Mouse (Mus musculus) ovary, postnatal 10 days (tissue): ENCODE results near the gene Hspg2.
A peak's percentile ranks its signal among the peaks of the same experiment; 100 is the strongest.
"Not testable (repeated sequence)": the region's sequence is repeated elsewhere in the genome, so short reads cannot be mapped to it uniquely, and the experiment has no call there.

Experiments
- DNase-seq: peaks from one replicate; pipeline ENCODE4 v3.0.0; 2022; ENCODE audit warnings: low spot score

Hspg2 gene

DNA sequence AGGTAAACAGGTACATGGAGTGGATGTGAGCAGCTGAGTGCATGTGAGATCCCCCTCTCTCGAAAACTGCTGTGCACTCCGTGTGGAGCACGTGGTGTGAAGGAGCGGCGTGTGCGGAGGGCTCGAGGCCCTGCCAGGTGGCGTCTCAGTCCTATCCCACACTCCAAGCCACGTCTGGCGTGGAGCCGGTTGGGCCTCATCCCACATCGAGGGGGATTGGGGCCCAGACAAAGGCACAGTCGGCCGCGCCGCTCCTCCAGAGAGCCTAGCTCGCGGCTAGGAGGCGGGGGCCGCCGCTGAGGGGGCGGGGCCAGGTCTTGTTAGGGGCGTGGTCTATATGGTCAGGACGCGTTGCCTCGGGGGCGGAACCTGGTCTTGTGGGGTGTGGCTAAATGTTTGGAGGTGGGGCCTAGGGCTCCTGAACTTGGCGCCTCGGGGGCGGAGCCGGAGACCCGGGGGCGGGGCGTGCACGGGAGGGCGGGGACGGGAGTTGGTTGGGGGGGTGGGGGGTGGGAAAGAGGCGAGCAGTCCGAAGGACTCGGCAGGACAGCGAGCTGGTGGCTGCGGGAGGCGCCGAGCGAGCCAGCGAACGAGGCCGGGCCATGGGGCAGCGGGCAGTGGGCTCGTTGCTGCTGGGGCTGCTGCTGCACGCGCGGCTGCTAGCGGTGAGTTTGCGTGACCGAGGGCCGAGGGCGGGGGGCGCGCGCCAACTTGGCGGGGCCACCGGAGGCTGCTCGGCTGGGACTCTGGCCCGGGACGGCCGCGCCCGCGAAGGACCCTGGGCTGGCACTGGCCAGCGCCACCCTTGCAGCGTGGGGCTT lies at the start of gene Hspg2:
Gene Hspg2 (plus strand): TSS at position 510 of the 821 bp plus-strand sequence.
- DNase-seq: peak; percentile 96

DNA sequence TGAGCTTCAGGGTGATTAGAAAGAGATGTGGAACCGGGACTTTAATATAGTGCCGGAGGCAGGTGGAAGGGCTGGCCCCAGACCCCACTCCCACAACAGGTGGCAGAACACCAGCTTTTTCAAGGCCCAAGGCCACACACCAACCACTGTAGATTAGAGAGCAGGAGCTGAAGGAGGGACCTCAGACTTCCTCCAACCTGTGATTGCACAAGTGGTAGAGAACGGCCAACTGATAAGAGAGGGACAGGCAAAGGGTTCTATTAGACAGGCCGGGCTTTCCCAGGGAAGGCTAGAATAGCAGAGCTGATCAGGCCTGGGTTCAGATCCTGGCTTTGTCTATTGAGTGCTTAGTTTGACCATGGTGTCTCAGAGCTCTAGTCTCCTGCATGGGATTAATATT lies 38.1 kb upstream of the Hspg2 start, which contains the start of gene Cela3b:
Gene Cela3b (minus strand): TSS at position 39 of the 400 bp plus-strand sequence.
- DNase-seq: no peak

DNA sequence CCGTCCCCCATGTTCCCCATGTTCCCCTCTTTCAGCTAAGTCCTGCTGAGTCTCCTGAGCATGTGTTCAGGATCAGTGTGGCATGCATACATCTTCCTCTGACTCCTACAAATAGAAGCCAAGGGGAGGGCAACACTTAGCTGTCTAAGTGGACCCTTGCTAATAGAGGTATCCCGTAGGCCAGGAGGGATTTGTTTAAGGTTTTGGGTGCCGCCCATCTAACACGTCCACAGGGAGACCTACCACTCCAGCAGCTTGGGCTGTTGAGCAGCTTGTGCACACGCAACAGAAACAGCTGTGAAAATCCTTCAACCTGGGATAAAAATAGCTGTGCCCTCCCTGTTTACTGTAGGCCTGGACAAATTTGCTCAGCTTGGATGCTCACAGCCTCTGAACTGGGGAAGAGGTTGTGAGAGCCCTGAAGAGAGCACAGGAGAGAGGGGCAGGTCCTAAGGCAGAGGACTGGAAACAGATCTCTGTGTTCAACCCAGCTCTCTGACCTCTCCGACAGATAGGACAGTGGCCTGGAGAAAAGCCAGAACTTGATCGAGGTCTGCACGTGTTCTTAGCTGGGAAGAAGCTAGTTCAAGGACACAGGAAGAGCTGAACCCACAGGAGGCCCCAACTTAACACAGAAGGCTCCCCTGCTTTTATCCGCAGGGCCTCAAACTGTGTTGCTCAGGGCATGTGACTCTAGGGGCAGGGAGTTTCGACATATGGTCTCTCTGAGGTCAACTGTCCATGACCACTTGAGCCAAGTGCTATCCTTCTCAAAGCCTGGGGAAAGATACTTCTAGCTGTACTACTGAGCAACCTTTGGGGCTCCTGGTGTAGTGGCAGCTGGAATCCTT lies 35.6 kb upstream of the Hspg2 start:
- not testable (repeated sequence) for DNase-seq

DNA sequence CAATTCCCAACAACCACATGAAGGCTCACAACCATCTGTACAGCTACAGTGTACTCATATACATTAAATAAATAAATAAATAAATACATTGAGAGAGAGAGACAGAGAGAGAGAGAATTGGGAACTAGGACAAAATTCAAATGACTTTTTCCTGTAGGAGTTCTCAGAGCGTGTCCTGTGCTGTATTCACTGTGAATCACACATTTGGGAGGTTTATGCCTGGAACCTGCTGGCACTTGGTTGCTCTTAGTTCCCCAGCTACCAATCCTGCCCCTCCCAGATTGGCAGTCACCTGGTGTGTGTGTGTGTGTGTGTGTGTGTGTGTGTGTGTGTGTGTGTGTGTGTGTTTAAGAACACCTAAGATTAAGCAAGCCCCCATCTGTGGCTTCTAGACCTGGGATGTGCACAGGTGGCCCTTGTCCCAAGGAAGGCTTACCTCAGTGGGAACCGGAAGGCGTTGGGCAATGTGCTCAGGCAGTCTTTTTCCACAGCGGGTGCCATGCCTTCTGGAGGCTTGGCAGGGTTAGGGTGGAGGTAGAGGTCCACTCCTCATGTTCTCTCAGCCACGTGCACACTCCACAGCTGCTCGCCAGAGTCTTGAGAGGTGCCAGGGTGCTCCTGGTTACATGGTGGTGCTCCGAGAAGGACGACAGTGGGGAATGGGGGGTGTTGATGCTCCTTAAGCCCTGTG lies 31.4 kb upstream of the Hspg2 start:
- no peak for DNase-seq

DNA sequence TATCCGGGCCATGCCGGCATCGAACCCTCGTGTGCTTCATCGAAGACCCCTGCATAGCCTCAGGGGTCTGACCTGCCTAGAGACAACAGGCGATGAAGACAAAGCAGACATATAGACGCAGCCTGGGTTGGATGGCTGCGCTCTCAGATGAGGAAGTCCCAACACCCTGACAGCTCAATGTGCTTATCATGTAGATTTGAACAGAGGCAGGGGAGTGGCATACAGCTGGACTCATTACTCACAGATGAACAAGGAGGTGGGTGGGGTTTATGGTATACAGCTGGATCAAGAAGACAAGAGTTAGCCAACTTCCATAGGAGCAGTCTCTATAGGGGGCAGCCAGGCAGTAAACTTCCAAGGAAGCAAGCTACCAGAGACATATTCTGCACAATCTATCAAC lies 29.7 kb upstream of the Hspg2 start:
- no peak for DNase-seq

DNA sequence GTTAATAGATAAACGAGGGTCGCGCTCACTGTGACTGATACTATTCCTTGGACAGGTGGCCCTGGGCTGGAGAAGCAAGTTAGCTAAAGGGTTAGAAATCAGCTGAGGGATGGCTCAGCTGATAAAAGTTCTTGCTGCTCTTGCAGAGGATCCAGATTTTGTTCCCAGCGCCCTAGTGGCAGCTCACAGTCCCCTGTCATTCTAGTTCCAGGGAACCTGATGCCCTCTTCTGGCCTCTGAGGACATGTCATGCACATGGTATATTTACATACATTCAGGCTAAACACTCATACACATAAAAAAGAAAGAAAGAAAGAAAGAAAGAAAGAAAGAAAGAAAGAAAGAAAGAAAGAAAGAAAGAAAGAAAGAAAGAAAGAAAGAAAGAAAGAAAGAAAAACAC lies 27.2 kb upstream of the Hspg2 start:
- DNase-seq: no peak

DNA sequence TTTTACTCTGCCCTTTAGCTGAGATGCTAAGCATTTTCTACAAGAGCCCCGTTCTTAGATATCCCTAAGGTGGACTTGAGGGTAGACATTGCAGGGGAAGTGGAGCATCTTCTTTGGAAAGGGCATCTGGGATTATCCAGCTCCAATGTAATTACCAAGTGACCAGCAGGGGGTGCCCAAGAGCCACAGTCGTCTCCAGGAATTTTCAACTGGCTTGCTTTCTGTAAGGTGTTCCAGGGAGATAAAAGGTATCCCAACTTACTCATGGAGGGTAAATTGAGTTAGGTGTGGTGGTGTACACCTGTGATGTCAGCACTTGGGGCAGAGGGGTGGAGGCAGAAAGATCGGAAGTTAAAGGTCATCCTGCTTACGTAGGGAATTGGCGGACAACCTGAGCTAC lies 24.9 kb upstream of the Hspg2 start:
- peak; percentile 72 for DNase-seq

DNA sequence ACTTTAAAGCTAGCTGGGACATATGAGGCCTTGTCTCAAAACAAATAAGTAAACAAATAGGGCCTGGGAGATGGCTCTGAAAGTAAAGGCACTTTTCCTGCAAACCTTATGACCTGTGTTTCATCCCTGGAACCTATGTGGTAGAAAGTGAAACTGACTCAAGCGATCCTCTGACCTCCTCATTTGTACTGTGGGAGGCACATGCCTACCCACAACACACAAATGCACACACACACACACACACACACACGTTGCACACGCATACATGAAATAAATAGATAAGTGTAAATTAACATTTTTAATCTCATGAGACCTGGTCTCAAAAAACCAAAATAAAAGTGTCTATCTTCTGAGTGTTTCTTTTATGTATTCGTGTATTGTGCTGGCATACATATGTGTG lies 22.7 kb upstream of the Hspg2 start:
- no peak for DNase-seq

DNA sequence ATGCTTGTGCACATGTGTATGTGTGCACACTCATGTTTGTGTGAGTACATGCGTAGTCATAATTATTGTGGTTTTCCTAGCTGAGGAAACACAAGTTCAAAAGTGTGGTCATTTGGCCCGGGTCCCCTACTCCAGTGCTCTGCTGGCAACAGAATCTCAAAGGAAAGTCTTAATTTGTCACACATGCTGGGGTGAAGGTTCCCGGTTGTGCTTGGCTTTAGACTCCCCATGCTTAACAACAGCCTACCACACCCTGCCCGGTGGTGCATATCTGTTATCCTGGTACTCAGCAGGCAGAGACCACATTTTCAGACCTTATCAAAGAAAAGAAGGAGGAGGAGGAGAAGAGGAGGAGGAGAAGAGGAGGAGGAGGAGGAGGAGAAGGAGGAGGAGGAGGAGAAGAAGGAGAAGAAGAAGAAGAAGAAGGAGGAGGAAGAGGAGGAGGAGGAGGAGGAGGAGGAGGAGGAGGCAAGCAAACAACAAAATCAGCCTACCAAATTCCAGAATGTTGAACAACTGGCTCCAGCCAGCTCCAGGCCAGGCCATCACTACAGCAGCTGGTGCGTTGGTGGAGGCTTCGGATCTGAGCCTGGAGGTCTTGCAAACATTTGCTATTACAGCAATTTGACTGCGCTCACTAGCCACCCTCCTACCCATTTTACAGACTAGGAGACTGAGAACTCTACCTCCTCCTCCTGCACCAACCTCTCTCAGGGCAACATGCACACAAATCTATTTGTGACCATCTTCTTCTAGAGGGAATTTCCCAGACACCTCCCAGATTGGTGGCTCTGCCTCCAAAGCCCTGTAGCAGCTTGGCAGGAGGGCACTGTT lies 21.0 kb upstream of the Hspg2 start:
- DNase-seq: no peak

DNA sequence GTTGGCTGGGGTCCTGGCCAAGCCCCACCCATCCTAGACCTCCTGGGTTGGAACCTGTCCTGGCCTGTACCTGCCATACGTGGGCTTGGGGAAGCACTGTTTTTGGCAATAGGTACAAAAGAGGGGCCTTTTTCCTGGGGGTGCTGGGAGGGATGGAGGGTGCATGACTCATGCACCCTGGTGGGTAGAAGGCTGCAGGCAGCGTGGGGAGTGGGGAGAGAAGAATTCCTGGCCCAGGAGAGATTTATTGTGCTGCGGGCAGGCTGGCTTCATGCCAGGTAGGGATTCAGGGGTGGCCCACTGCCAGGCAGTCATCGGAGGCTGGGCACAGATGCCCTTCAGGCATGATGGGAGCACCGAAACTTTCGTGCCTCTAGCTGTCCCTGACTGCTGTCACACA lies 20.4 kb upstream of the Hspg2 start:
- DNase-seq: no peak

DNA sequence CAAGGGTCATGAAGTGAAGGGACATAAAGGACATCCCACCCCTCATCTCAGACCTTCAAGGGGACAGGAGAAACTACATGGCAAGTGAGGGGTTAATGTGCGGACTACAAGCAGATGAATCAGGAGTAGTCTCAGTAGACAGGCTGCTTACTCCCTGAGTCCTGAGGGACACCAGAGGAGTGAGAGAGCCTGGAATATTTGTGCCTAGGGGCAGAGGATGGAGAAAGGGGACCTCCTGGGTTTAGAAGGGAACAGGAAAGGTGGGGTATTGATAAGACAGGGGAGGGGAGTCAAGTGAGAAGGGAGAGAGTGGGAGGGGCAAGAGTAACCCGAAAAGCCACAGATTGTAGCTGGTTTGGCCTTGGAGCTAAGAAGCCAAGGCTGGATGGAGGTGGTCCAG lies 19.9 kb upstream of the Hspg2 start:
- no peak for DNase-seq

DNA sequence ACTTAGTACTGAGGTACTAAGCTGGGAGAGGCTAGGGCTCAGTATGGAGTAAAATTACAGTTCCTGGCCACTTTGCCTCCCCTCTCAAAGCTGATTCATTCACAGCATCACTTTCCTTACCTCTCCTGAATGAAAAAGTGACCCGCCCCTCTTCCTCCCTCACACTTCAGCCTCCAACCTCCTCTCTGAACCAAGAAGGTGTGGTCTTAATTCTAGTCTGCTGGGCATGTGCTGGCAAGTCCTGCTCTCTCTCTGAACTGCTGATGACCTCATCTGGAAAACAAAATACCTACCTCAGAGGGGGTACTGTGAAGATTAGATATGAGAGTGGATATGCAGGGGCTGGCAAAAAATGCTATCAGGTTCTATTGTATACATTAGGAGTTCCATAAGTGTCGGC lies 19.4 kb upstream of the Hspg2 start:
- DNase-seq: no peak

DNA sequence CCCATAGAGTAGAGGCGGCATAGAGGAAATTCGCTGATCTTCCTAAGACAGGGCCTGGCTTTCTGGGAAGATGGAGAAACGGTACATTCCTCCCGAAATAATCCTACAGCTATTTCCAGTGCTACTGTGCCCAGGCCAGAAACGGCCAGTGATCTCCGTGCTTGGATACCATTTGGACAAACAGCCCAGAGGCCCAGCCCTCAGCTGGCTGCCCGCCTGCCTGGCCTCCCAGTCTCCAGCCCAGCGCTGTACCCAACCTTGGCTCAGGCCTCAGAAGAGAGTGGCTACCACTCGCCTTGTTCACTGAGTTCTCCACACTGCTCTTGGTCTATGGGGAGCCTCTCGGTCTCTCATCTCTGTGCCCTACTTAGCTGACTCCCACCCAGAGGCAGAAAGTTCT lies 18.9 kb upstream of the Hspg2 start:
- no peak for DNase-seq

DNA sequence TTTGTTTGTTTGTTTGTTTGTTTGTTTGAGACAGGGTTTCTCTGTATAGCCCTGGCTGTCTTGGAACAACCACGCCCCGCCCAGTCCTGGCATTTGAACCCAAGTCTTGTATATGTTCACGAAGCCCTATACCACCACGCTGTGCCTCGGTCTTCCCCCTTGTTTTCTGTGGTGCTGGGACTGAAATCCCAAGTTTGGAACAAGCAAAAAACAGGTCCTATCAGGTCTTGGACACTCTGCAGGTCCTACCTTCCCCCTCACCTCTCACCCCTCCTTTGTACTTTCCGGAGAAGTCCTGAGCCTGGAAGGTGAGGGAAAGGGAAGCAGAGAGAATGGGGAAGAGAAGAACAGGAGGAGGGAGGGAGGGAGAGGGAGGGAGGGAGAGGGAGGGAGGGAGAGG lies 16.4 kb upstream of the Hspg2 start:
- DNase-seq: no peak

DNA sequence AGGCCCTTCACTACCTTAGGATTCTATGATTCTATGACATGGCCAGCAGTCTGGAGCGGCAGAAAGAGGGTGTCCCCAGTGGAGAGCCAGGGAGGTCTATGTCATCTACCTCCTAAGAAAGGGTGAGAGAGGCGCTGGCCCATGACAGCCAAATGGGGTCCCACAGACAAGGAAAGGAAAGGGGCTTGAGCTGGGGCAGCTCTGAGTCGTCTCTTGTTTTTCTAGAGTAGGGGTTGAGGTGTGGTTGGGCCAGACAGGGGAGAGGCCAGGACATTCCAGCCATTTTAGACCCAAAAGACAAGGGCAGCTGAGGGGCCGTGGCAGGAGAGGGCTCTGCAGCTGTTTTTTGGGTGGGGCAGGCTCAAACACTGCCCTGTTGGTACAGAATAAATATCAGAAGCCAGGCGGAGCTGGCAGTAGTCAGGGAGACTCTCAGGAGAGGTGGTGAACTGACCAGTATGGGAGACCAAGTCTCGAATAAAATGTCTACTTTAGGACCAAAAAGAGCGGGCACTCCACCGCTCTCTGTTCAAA lies 15.3 kb upstream of the Hspg2 start, which contains the start of gene 1700013G24Rik:
Gene 1700013G24Rik (plus strand): TSS at position 51 of the 534 bp plus-strand sequence.
- DNase-seq: no peak

DNA sequence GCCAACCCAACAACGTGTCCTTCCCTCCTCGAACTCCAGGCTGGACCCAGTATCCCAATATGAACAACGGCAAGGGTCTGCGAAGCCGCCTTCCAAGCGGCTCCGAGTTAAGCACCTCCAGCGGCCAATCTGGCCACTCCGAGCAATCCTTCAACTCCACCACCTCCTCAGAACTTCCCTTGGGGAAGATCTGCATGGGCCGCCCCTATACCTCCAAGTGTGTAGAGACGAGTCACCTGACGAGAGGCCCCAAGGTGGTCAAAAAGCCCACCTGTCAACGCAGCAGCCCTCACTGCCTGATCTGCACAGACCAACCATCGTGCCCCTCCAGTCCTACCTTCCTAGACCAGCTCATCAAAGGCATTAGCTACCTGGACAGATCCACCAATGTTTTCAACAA lies 14.0 kb upstream of the Hspg2 start:
- DNase-seq: no peak

DNA sequence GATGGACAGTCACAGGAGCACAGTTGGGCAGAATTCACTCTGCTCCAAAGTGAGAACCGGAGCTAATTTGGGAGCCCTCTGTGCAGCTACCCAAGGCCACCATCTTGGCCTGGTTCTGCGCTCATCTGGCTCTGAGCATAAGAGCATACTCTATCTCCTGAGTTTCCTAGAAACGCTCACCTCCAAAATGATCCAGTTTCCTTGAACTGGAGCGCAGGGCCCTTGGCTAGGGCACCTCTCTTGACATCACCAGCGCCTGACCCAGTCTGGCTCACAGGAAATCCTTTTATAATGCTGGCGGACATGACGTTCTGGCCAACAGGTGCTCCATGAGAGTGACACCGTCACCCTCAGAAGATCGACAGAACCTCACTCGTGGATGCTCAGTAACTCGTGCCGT lies 12.0 kb upstream of the Hspg2 start:
- DNase-seq: no peak

DNA sequence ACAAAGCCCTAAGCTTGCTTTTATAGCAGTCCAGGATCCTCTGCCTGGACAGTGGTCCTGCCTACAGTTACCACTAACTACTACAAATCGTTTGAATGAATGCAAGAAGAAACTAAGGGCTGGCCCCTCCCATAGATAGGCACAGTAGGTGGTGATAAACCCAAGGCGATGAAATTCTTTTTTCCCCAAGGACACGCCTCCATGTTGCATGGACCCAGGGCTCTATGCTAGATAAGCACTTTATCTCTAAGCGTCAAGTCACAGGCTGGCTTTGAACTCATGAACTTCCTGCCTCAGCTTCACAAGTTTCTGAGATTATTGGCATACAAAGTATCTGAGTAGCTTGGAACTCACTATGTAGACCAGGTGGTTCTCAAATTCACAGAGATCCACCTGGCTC lies 11.3 kb upstream of the Hspg2 start:
- DNase-seq: no peak

DNA sequence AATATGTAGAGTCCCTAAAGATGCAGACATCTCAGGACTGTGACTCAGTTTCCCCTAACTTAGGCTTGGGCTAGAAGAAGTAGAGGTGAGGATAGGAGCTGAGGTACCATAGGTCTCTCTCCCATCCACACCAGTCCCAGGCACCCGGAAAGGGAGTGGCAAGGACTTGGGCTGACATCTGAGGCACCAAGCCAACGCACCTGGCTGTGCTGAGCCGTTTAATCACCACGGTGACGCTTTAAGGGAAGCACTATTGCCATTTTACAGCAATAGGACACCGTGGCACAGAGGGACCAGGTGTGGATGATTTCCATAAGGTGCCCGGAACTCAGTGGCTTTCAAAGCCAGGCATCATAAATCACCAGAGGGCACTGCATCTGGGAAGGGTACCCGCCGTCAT lies 10.3 kb upstream of the Hspg2 start:
- no peak for DNase-seq

DNA sequence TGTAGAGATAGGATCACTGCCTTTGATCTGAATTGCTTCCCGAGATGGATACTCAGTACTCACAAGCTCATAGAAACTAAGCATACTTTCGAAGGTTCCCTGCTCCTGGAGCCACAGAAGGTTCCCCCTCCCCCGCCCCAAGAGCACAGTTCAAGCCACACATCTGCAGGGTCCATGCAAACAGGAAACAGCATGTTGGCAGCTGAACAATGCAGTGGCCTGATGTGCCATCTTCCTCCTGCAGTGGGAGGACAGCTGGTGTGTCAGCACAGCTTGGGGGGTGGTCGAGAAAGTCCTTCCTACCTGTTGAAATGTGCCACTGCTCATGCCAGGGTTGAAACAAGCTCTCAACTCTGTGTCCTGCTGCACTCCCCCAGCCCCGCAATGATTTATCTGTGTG lies 9.7 kb upstream of the Hspg2 start:
- no peak for DNase-seq

DNA sequence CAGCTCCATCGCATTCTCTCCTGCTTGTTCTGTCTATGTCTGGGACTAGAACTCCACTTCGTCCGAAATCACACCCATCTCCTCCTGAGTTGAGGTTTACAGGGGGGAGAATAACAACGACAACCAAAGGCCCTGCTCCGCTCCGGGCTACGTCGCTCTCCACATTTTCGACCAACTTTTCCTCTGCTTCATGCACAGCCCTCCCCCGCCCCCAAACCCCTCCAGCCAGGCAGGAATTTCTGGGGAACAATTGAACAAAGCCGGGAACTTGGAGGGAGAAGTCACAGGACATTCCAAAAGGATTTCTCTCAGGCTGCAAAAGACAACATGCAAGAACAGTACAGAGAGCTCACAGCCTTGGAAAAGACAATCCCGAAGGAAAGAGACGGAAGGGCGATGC lies 7.9 kb upstream of the Hspg2 start:
- DNase-seq: no peak
